Mouse (Mus musculus): Measurements from ENCODE around the gene Acod1. TPM values are rescaled to one million over a fixed set of nuclear protein-coding genes. Genes with fewer than 3 reads are reported as not detected.

Gene Acod1
- total RNA-seq, 1 experiment from 2014 or later = 0.05 TPM

- peak; percentile 93 for ATAC-seq (replicated peaks; ENCODE audit: low read depth, poor library complexity, severe bottlenecking)
These were observed 52.6 kb downstream of the Acod1 start, which contains the start of gene Fbxl3 for GRCm38 (mm10) chr14:103099238-103099933. Gene Fbxl3 (minus strand): TSS chr14:103099566.

- ATAC-seq (replicated peaks; ENCODE audit: low read depth, poor library complexity, severe bottlenecking) = no peak
These were observed 53.5 kb downstream of the Acod1 start for GRCm38 (mm10) chr14:103100296-103100695.

GRCm38 (mm10) chr14:103101171-103101570 is 54.4 kb downstream of the Acod1 start:
- no peak for ATAC-seq (replicated peaks; ENCODE audit: low read depth, poor library complexity, severe bottlenecking)

- no peak for ATAC-seq (replicated peaks; ENCODE audit: low read depth, poor library complexity, severe bottlenecking)
These were observed 55.5 kb downstream of the Acod1 start for GRCm38 (mm10) chr14:103102246-103102645.

- ATAC-seq (replicated peaks; ENCODE audit: low read depth, poor library complexity, severe bottlenecking) = no peak
These were observed 56.1 kb downstream of the Acod1 start for GRCm38 (mm10) chr14:103102731-103103335.

Other genes with a start within 250 kb of the Acod1 start
- gene Kctd12, start 64.3 kb upstream of the Acod1 start, total RNA-seq (2017) = 62.2 and 67.0 TPM in 2 replicates
- gene Cln5, start 23.2 kb downstream of the Acod1 start, total RNA-seq (2017) = 23.6 and 34.8 TPM in 2 replicates
- 65.8 and 88.0 TPM in 2 replicates for gene Fbxl3, start 52.6 kb downstream of the Acod1 start, total RNA-seq (2017)